In the genomic region with DNA sequence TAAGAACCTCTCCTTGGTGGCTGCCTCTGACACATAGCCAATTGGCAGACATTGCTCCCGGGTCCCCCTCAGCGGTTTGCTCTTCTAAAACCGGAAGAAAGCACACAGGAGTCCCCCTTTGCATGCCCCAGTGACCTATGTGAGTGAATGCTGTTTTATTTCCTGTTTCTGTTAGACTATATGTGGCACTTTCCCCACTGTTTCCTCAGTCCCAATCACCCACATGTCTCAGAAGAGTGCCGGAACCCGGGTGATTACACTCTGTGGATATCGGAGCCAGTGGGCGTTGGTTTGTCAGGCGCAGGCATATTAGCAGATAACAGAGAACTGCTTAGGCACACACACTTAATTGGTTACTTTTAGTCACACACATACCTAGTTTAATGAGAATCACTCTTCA, we compare ENCODE assay signal across 14 mouse cellular contexts.
DNase-seq lines count a peak whose midpoint lies in the region; ATAC-seq lines count a peak whose summit lies in the region.
"Had no signal": no experiment of that assay in that cellular context is flagged by ENCODE, and none has a peak within 500 bp of the region (broad histone marks: within the 10 kb centered on the region; RNA-seq: fewer than 3 reads in every experiment).

No protein-coding gene starts in this region.

- no peak overlapping the region for H3K9ac ChIP-seq in heart, embryonic 13.5 days
- no peak overlapping the region for H3K9ac ChIP-seq in midbrain, embryonic 15.5 days
- H3K9ac ChIP-seq: forebrain, embryonic 12.5 days; lung, embryonic 15.5 days had no signal

- no peaks in the 10 kb centered on the region for H3K9me3 ChIP-seq in heart, embryonic 13.5 days
- H3K9me3 ChIP-seq in midbrain, embryonic 15.5 days: no peaks in the 10 kb centered on the region
- H3K9me3 ChIP-seq: forebrain, embryonic 12.5 days; lung, embryonic 15.5 days had no signal

- no peak overlapping the region; the same call in 1 of the 2 replicates for H3K4me2 ChIP-seq in heart, embryonic 13.5 days
- H3K4me2 ChIP-seq in midbrain, embryonic 15.5 days: no peak overlapping the region
- H3K4me2 ChIP-seq: forebrain, embryonic 12.5 days; lung, embryonic 15.5 days had no signal

- peak overlapping the region; percentile 45 for H3K27ac ChIP-seq in heart, embryonic 13.5 days (replicated peaks)
- no peak overlapping the region for H3K27ac ChIP-seq in midbrain, embryonic 15.5 days
- H3K27ac ChIP-seq: forebrain, embryonic 12.5 days; gastrocnemius, adult 2 months; kidney, postnatal 0 days; lung, embryonic 15.5 days had no signal

- H3K4me3 ChIP-seq in heart, embryonic 13.5 days: no peak overlapping the region
- no peak overlapping the region for H3K4me3 ChIP-seq in midbrain, embryonic 15.5 days
- H3K4me3 ChIP-seq: forebrain, embryonic 12.5 days; gastrocnemius, adult 2 months; lung, embryonic 15.5 days had no signal

- H3K36me3 ChIP-seq in heart, embryonic 13.5 days: no peaks in the 10 kb centered on the region
- H3K36me3 ChIP-seq in midbrain, embryonic 15.5 days (replicated peaks): no peaks in the 10 kb centered on the region
- H3K36me3 ChIP-seq: forebrain, embryonic 12.5 days; lung, embryonic 15.5 days had no signal

- intact Hi-C loops in heart, postnatal 10 days (cut with DNase I): no loop called here

- peaks cover 12% of the 10 kb centered on the region; the same call in 1 of the 2 replicates for H3K4me1 ChIP-seq in heart, embryonic 13.5 days
- H3K4me1 ChIP-seq in midbrain, embryonic 15.5 days: no peaks in the 10 kb centered on the region
- H3K4me1 ChIP-seq: forebrain, embryonic 12.5 days; lung, embryonic 15.5 days had no signal

- H3K27me3 ChIP-seq in heart, embryonic 13.5 days (replicated peaks): no peaks in the 10 kb centered on the region
- no peaks in the 10 kb centered on the region for H3K27me3 ChIP-seq in midbrain, embryonic 15.5 days (replicated peaks)
- H3K27me3 ChIP-seq: CH12.LX; forebrain, embryonic 12.5 days; lung, embryonic 15.5 days had no signal

- 47% methylated on average over 8 of the region's 8 CpGs for WGBS in heart, embryonic 13.5 days
- WGBS in midbrain, embryonic 15.5 days: 87% methylated on average over 8 of the region's 8 CpGs

- no peak for DNase-seq in heart, postnatal 10 days
- peak; percentile 61 for DNase-seq in induced T-regulatory cell, adult 2 months (ENCODE audit: low read depth)
- DNase-seq in thymus, postnatal 36 days: peak; percentile 32 to 48
- DNase-seq in urinary bladder, adult 2 months (ENCODE audit: low spot score): no peak
- DNase-seq in cerebellum, postnatal 36 days: no peak
- DNase-seq: gastrocnemius, adult 2 months; heart, postnatal 36 days had no signal

- no peak for ATAC-seq in heart, embryonic 13.5 days (ENCODE audit: extremely low read depth, insufficient number of reproducible peaks, low FRiP score, low TSS enrichment)
- ATAC-seq in megakaryocyte progenitor cell, adult 5-6 weeks (replicated peaks; ENCODE audit: poor library complexity): peak; percentile 92
- ATAC-seq in midbrain, embryonic 15.5 days (replicated peaks): no peak

Comparison
In these comparisons a context has a peak if more than half of its experiments do, and no peak if none do; other contexts are left out.
1. DNase-seq: peak in induced T-regulatory cell, adult 2 months (single experiment) and thymus, postnatal 36 days (2 of 2); none in heart, postnatal 10 days (0 of 2), urinary bladder, adult 2 months (single experiment) and cerebellum, postnatal 36 days (0 of 2).